Mouse (Mus musculus): ENCODE measurements around the gene Ell. TPM values are rescaled to one million over a fixed set of nuclear protein-coding genes. Genes with fewer than 3 reads are reported as not detected.

Gene Ell
- polyA plus RNA-seq, 1 experiment from 2014 or later = 15.9 TPM

GRCm38 (mm10) chr8:70598283-70598682, 59.0 kb downstream of the Ell start:
- Histone ChIP-seq H3K27me3 (replicated peaks) (no peaks in the 10 kb centered on the region), H3K4me2 (replicated peaks) (peak overlapping the region; percentile 83), H3K36me3 (peaks cover 22% of the 10 kb centered on the region), H3K4me3 (replicated peaks) (peak overlapping the region; percentile 44), H3K27ac (0 out of 2 replicates have a peak overlapping the region, but pooled peaks have one; percentile 27), H3K9me3 (no peaks in the 10 kb centered on the region), H3K4me1 (replicated peaks) (peaks cover 69% of the 10 kb centered on the region), H3K9ac (peak overlapping the region; percentile 59)
- WGBS = 8% methylated on average over 29 of the region's 29 CpGs
- peak; percentile 35 for ATAC-seq

- no peak overlapping the region for H3K27ac ChIP-seq
- peaks cover 65% of the 10 kb centered on the region for H3K4me1 ChIP-seq (replicated peaks)
- H3K9ac ChIP-seq = no peak overlapping the region
- no peak for ATAC-seq
- H3K9me3 ChIP-seq = no peaks in the 10 kb centered on the region
- peaks cover 22% of the 10 kb centered on the region for H3K36me3 ChIP-seq
- no peaks in the 10 kb centered on the region for H3K27me3 ChIP-seq (replicated peaks)
- peak overlapping the region; percentile 44 for H3K4me3 ChIP-seq (replicated peaks)
- WGBS = 27% methylated on average over 10 of the region's 10 CpGs
- H3K4me2 ChIP-seq (replicated peaks) = peak overlapping the region; percentile 83
Observed at GRCm38 (mm10) chr8:70598722-70599121, 59.5 kb downstream of the Ell start.

GRCm38 (mm10) chr8:70599507-70600290, 60.4 kb downstream of the Ell start:
- Histone ChIP-seq H3K4me3 (replicated peaks) (no peak overlapping the region), H3K4me1 (replicated peaks) (peaks cover 63% of the 10 kb centered on the region), H3K9ac (no peak overlapping the region), H3K9me3 (no peaks in the 10 kb centered on the region), H3K36me3 (peaks cover 22% of the 10 kb centered on the region), H3K4me2 (replicated peaks) (no peak overlapping the region), H3K27me3 (replicated peaks) (no peaks in the 10 kb centered on the region), H3K27ac (no peak overlapping the region)
- 83% methylated on average over 12 of the region's 12 CpGs for WGBS
- ATAC-seq = no peak

GRCm38 (mm10) chr8:70600473-70601270, 61.4 kb downstream of the Ell start:
- Histone ChIP-seq H3K9me3 (no peaks in the 10 kb centered on the region), H3K4me3 (replicated peaks) (0 out of 2 replicates have a peak overlapping the region, but pooled peaks have one; percentile 4), H3K9ac (peak overlapping the region; percentile 5; the same call in 1 of the 2 replicates), H3K36me3 (peaks cover 20% of the 10 kb centered on the region), H3K27ac (peak overlapping the region; percentile 24; the same call in 1 of the 2 replicates), H3K4me2 (replicated peaks) (peak overlapping the region; percentile 50), H3K27me3 (replicated peaks) (no peaks in the 10 kb centered on the region), H3K4me1 (replicated peaks) (peaks cover 55% of the 10 kb centered on the region)
- WGBS = 31% methylated on average over 10 of the region's 10 CpGs
- no peak for ATAC-seq

GRCm38 (mm10) chr8:70601271-70601649, 62.0 kb downstream of the Ell start:
- Histone ChIP-seq H3K27ac (peak overlapping the region; percentile 24; the same call in 1 of the 2 replicates), H3K27me3 (replicated peaks) (no peaks in the 10 kb centered on the region), H3K4me1 (replicated peaks) (peaks cover 50% of the 10 kb centered on the region), H3K36me3 (peaks cover 14% of the 10 kb centered on the region), H3K4me3 (replicated peaks) (peak overlapping the region; percentile 4; the same call in 1 of the 2 replicates), H3K9me3 (no peaks in the 10 kb centered on the region), H3K9ac (peak overlapping the region; percentile 5; the same call in 1 of the 2 replicates), H3K4me2 (replicated peaks) (peak overlapping the region; percentile 50)
- peak; percentile 48 for ATAC-seq
- WGBS = 1% methylated on average over 26 of the region's 26 CpGs

GRCm38 (mm10) chr8:70602139-70602811, 63.0 kb downstream of the Ell start:
- Histone ChIP-seq H3K27ac (no peak overlapping the region), H3K4me2 (replicated peaks) (no peak overlapping the region), H3K4me1 (replicated peaks) (peaks cover 49% of the 10 kb centered on the region)

GRCm38 (mm10) chr8:70604558-70604957, 65.3 kb downstream of the Ell start:
- Histone ChIP-seq H3K4me3 (replicated peaks) (no peak overlapping the region), H3K27ac (no peak overlapping the region), H3K9me3 (no peaks in the 10 kb centered on the region), H3K4me2 (replicated peaks) (no peak overlapping the region), H3K27me3 (replicated peaks) (no peaks in the 10 kb centered on the region), H3K9ac (no peak overlapping the region), H3K4me1 (replicated peaks) (peaks cover 43% of the 10 kb centered on the region), H3K36me3 (peaks cover 5% of the 10 kb centered on the region; the same call in 1 of the 2 replicates)
- ATAC-seq = no peak
- 87% methylated on average over 7 of the region's 7 CpGs for WGBS

More at GRCm38 (mm10) chr8:70602139-70602811, 63.0 kb downstream of the Ell start:
- H3K9me3 ChIP-seq = no peaks in the 10 kb centered on the region
- H3K36me3 ChIP-seq = peaks cover 5% of the 10 kb centered on the region; the same call in 1 of the 2 replicates
- ATAC-seq = no peak
- no peak overlapping the region for H3K4me3 ChIP-seq (replicated peaks)
- WGBS = 93% methylated on average over 13 of the region's 13 CpGs
- H3K9ac ChIP-seq = no peak overlapping the region
- H3K27me3 ChIP-seq (replicated peaks) = no peaks in the 10 kb centered on the region

GRCm38 (mm10) chr8:70605871-70606779, 66.9 kb downstream of the Ell start:
- Histone ChIP-seq H3K36me3 (peaks cover 5% of the 10 kb centered on the region; the same call in 1 of the 2 replicates), H3K27ac (no peak overlapping the region), H3K9me3 (no peaks in the 10 kb centered on the region), H3K4me2 (replicated peaks) (no peak overlapping the region), H3K4me3 (replicated peaks) (no peak overlapping the region; the same call in 1 of the 2 replicates), H3K9ac (no peak overlapping the region; the same call in 1 of the 2 replicates), H3K4me1 (replicated peaks) (peaks cover 35% of the 10 kb centered on the region), H3K27me3 (replicated peaks) (no peaks in the 10 kb centered on the region)
- WGBS = 84% methylated on average over 9 of the region's 9 CpGs
- ATAC-seq = no peak

- Histone ChIP-seq H3K27ac (no peak overlapping the region), H3K4me1 (replicated peaks) (peaks cover 31% of the 10 kb centered on the region)
- ATAC-seq = no peak
Observed at GRCm38 (mm10) chr8:70606780-70607602, 67.7 kb downstream of the Ell start.

GRCm38 (mm10) chr8:70607603-70607897, 68.3 kb downstream of the Ell start:
- H3K4me3 ChIP-seq (replicated peaks) = peak overlapping the region; percentile 79
- peaks cover 31% of the 10 kb centered on the region for H3K4me1 ChIP-seq (replicated peaks)
- peak overlapping the region; percentile 89 for H3K9ac ChIP-seq
- ATAC-seq = no peak
- no peaks in the 10 kb centered on the region for H3K36me3 ChIP-seq
- H3K4me2 ChIP-seq (replicated peaks) = peak overlapping the region; percentile 98
- H3K9me3 ChIP-seq = no peaks in the 10 kb centered on the region
- no peaks in the 10 kb centered on the region for H3K27me3 ChIP-seq (replicated peaks)
- WGBS = 21% methylated on average over 6 of the region's 6 CpGs
- H3K27ac ChIP-seq = peak overlapping the region; percentile 96

More at GRCm38 (mm10) chr8:70606780-70607602, 67.7 kb downstream of the Ell start:
- Histone ChIP-seq H3K4me2 (replicated peaks) (peak overlapping the region; percentile 98), H3K27me3 (replicated peaks) (no peaks in the 10 kb centered on the region), H3K4me3 (replicated peaks) (peak overlapping the region; percentile 79), H3K9me3 (no peaks in the 10 kb centered on the region), H3K9ac (peak overlapping the region; percentile 89), H3K36me3 (peaks cover 5% of the 10 kb centered on the region; the same call in 1 of the 2 replicates)
- 64% methylated on average over 18 of the region's 18 CpGs for WGBS
